Mouse (Mus musculus) erythroblast, embryonic 14.5 days (primary cell): ENCODE results near the gene Kctd21.

Experiments used
- GATA1 ChIP-seq: IDR thresholded peaks from 2 replicates; pipeline ENCODE4 v1.6.1; 2012; ENCODE audit warnings: low read length, inconsistent platforms, mixed read lengths
- TAL1 ChIP-seq: IDR thresholded peaks from 3 replicates; pipeline ENCODE4 v1.6.1; 2012; ENCODE audit warnings: low read length, inconsistent platforms, mixed read lengths

DNA sequence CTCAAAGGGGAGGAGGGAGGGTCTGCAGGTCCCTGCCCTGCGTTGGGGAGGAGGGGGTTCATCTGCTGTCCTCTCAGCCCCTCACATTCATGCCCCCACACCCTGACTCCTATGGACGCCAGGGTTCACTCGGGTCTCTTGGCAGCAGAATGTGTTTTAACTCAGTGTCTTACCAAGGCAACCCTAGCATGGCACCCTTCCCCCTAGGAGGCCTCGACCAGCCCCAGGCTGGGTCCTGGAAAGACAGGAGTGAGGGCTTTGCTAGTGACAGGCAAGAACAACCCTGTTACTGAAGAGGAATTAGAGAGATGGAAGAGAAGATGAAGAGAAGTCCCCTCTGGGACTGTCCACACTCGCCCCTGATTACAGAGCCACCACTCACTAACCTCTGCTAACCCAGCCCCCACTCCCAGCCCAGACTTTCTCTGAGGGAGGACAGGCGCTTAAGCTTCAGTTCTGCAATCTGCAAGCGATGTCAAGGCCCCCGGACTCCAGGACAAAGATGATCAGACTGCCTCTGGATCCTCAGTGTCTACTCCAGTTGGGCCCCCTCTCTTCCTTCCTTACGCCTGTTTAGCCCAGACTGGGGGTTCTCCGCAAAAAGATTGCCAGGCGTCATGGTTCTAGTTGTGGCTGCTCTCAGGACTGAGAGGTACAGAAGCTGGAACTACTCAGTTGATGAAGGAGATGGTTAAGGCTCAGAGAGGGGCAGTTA is 1.0 kb upstream of the Kctd21 start:
- TF ChIP-seq TAL1, result no peak
- TF ChIP-seq GATA1, result no peak
